Mouse (Mus musculus) intestine, embryonic 15.5 days (tissue): ENCODE measurements around the gene Nek9. TPM values are rescaled to one million over a fixed set of nuclear protein-coding genes. Genes with fewer than 3 reads are reported as not detected.

ENCODE experiments used
- ATAC-seq: fragments of 200-750 bp; cut with Nextera tagmentation; 2 replicates; pipeline ENCODE4 v1.8.0; 2017; ENCODE audit warnings: moderate TSS enrichment, moderate library complexity
- H3K27ac ChIP-seq: fragments of 300-500 bp; sonication (generic); 2 replicates; pipeline ENCODE4 v1.5.1; 2015; ENCODE audit warnings: mild to moderate bottlenecking, inconsistent platforms
- H3K27me3 ChIP-seq: fragments of 300-500 bp; sonication (generic); replicated peaks from 2 replicates; pipeline ENCODE4 v1.6.1; 2015; ENCODE audit warnings: inconsistent platforms
- H3K36me3 ChIP-seq: fragments of 300-500 bp; sonication (generic); 2 replicates; pipeline ENCODE4 v1.6.1; 2015; ENCODE audit warnings: inconsistent platforms
- H3K4me1 ChIP-seq: fragments of 300-500 bp; sonication (generic); replicated peaks from 2 replicates; pipeline ENCODE4 v1.6.1; 2015; ENCODE audit warnings: inconsistent platforms
- H3K4me2 ChIP-seq: fragments of 300-500 bp; sonication (generic); replicated peaks from 2 replicates; pipeline ENCODE4 v1.6.1; 2015; ENCODE audit warnings: mild to moderate bottlenecking, inconsistent platforms
- H3K4me3 ChIP-seq: fragments of 300-500 bp; sonication (generic); replicated peaks from 2 replicates; pipeline ENCODE4 v1.5.1; 2015; ENCODE audit warnings: inconsistent platforms
- H3K9ac ChIP-seq: fragments of 300-500 bp; sonication (generic); 2 replicates; pipeline ENCODE4 v1.6.1; 2015; ENCODE audit warnings: inconsistent platforms
- H3K9me3 ChIP-seq: fragments of 300-500 bp; sonication (generic); 2 replicates; pipeline ENCODE4 v1.6.1; 2016; ENCODE audit warnings: inconsistent platforms
- WGBS: fragments of 180-500 bp; shearing (Covaris S2); methylation state at CpG from one replicate; pipeline ENCODE4 v1.1.7; 2015; 5-methylcytosine and 5-hydroxymethylcytosine counted together
- polyA plus RNA-seq: library from polyadenylated mRNA; unstranded; fragments of >200 nt; fragmentation: Nextera tagmentation; extraction: Ambion mirVana; gene quantifications from 2 replicates; pipeline ENCODE4 v1.2.1, GENCODE M21; 2015

The Nek9 gene
- polyA plus RNA-seq, 1 experiment from 2014 or later: 16.2 TPM

DNA sequence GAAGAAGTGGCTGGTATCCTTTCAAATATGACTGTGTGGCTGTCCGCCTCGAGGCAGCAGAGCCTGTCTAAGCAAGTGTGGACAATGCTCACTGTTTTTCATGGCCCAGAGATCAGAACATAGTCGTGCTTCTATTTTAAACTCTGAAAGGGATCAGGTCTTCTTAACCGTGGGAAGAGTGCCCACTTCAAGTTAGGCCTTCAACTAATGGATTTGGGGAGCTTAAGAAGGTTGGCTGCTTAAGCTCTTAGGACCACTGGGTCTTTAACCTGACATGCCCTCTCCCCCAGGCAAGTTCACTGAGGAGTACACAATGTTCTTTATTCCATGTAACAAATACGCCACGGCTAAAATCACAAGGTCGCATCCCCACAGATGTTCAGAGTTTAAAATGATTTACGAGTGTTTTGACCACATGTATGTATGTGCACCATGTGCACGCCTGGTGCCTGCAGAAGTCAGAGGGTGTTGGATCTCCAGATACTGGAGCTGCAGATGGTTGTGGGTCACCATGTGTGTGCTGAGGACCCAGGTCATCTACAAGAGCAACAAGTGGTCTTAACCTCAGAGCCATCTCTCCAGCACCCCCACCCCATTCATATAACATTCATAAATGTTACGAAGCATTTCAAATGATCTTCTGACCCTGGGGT, 41.7 kb downstream of the Nek9 start:
- H3K9ac ChIP-seq: no peak overlapping the region
- H3K27me3 ChIP-seq: no peaks in the 10 kb centered on the region
- H3K9me3 ChIP-seq: no peaks in the 10 kb centered on the region
- no peak overlapping the region for H3K4me2 ChIP-seq
- H3K4me3 ChIP-seq: no peak overlapping the region
- no peak for ATAC-seq
- H3K4me1 ChIP-seq: peaks cover 12% of the 10 kb centered on the region
- 70% methylated on average over 10 of the region's 10 CpGs for WGBS
- H3K27ac ChIP-seq: no peak overlapping the region
- H3K36me3 ChIP-seq: peaks cover 11% of the 10 kb centered on the region

DNA sequence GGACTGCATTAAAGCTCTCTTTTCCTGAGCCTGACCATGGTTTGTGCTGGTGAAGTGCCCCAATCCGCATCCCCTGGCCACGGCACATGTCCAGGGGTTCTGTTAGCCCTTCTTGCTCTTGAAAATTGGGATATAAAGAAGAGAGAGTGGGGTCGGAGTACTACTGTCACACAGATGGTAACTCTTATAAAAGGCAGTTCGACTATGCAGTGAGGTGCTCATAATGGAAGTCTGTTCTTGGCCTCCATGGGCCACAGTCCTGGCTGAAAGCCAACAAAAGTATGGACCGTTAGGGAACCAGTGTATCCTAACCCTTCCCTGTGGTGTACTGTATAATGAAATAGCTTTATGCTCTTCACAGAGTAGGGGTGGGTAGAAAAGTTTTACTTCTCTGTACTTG, 42.2 kb downstream of the Nek9 start:
- Histone ChIP-seq H3K27me3 (no peaks in the 10 kb centered on the region), H3K4me2 (no peak overlapping the region), H3K9ac (no peak overlapping the region), H3K36me3 (peaks cover 9% of the 10 kb centered on the region), H3K27ac (no peak overlapping the region), H3K9me3 (no peaks in the 10 kb centered on the region), H3K4me1 (peaks cover 12% of the 10 kb centered on the region), H3K4me3 (no peak overlapping the region)
- 76% methylated on average over 5 of the region's 5 CpGs for WGBS
- no peak for ATAC-seq

DNA sequence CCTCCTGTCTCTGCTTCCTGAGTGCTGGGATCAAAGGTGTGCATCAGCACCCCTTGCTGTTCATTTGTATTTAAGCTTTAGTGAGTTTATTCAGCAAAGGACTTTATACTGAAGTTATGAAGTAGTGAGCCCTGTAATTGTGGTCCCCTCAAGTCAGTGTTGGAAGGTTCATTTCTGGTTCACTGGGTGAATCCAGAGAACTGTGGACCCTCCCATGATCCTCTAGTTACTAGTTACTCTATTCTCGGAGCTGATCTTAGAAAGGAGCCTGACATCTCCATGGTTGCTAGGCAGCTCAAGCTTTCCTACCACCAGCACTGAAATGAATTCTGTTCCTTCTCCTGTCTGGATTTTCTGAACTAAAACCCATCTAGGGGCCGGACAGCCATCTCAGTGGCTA, 43.7 kb downstream of the Nek9 start:
- no peak overlapping the region for H3K4me2 ChIP-seq
- 94% methylated on average over 2 of the region's 2 CpGs for WGBS
- no peak overlapping the region for H3K4me3 ChIP-seq
- H3K27ac ChIP-seq: no peak overlapping the region
- H3K4me1 ChIP-seq: peaks cover 12% of the 10 kb centered on the region
- no peaks in the 10 kb centered on the region for H3K9me3 ChIP-seq
- no peak overlapping the region for H3K9ac ChIP-seq
- no peaks in the 10 kb centered on the region for H3K27me3 ChIP-seq
- no peaks in the 10 kb centered on the region for H3K36me3 ChIP-seq
- no peak for ATAC-seq

DNA sequence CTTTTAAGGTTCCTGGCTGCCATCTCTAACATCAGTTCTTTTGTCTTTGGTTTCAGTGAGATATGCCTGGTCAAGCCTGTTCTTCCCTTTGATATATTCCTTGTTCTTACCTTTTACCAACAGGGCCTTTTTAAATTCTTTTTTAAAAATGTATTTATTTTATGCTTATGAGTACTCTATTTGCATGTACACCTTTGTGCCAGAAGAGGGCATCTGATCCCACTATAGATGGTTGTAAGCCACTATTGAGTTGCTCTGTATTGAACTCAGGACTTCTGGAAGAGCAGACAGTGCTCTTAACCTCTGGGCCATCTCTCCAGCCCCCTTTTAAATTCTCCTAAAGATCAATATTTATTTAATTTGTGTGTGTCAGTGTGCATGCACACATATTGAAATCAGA, 46.3 kb downstream of the Nek9 start:
- Histone ChIP-seq H3K4me2 (no peak overlapping the region), H3K27me3 (no peaks in the 10 kb centered on the region), H3K9ac (no peak overlapping the region), H3K4me1 (peaks cover 19% of the 10 kb centered on the region), H3K4me3 (no peak overlapping the region), H3K9me3 (no peaks in the 10 kb centered on the region), H3K27ac (no peak overlapping the region), H3K36me3 (no peaks in the 10 kb centered on the region)
- no peak for ATAC-seq

DNA sequence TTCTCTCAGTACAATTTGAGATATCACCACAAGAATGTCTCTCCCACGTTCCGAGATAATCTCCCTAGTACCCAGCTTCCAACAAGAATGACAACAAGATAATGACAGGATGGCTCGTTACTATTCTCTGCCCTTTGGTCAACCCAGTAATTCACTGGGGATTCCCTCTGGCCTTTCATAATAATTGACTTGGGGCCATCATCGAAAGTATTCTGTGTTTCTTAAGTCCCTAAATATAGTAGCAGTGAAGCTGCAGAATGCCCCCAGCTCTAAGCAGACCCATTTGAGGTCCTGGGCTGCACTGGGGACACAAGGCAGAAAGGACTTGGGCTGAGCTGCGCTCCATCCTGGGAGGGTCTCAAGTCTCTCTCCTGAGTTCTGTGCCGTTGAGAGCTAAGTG, 46.9 kb downstream of the Nek9 start:
- no peaks in the 10 kb centered on the region for H3K27me3 ChIP-seq
- no peak overlapping the region for H3K27ac ChIP-seq
- H3K36me3 ChIP-seq: no peaks in the 10 kb centered on the region
- H3K9ac ChIP-seq: no peak overlapping the region
- 77% methylated on average over 6 of the region's 6 CpGs for WGBS
- no peaks in the 10 kb centered on the region for H3K9me3 ChIP-seq
- no peak overlapping the region for H3K4me3 ChIP-seq
- ATAC-seq: no peak
- no peak overlapping the region for H3K4me2 ChIP-seq
- H3K4me1 ChIP-seq: peaks cover 14% of the 10 kb centered on the region

DNA sequence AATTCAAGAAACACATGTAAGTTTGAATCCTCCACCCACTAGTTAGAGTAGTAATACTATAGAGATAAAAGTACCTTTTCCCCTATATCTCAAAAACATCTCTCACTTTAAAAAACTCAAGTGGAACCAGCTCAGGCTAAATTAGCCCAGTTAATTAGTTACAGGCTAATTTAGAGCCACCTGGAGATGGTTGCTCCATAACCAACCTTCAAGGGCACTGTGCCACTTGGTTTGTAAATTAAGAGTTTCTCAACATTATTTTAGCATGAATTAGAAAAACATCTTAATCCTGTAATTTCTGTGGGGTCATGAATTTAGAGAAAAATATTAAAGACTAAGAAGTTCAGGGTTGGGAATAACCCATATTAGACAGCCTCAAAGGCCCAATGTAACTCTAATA, 47.6 kb downstream of the Nek9 start:
- no peak overlapping the region for H3K4me3 ChIP-seq
- no peak overlapping the region for H3K9ac ChIP-seq
- H3K4me1 ChIP-seq: peaks cover 14% of the 10 kb centered on the region; the same call in 1 of the 2 replicates
- H3K4me2 ChIP-seq: no peak overlapping the region
- no peak for ATAC-seq
- H3K27me3 ChIP-seq: no peaks in the 10 kb centered on the region
- H3K9me3 ChIP-seq: no peaks in the 10 kb centered on the region
- H3K36me3 ChIP-seq: no peaks in the 10 kb centered on the region
- no peak overlapping the region for H3K27ac ChIP-seq

DNA sequence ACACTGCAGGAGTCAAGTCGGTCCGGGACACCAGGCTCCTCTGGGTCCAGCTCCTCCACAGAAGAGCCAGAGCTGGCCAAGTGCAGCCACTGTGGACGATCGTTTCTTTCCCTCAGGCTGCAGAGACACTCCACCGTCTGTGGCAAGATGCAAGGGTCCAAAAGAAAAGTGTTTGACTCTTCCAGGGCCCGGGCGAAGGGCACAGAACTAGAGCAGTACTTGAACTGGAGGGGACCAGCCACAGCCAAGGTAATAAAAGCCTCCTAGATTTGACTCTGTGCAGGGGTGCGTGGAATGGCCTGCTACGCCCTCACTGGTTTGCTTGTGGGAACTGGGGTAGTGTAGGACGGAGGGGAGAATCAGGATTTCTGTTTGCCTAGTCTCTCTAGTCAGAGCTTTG, 48.5 kb downstream of the Nek9 start:
- no peak overlapping the region for H3K27ac ChIP-seq
- WGBS: 72% methylated on average over 10 of the region's 10 CpGs
- H3K4me3 ChIP-seq: no peak overlapping the region
- H3K36me3 ChIP-seq: no peaks in the 10 kb centered on the region
- no peak for ATAC-seq
- no peaks in the 10 kb centered on the region for H3K9me3 ChIP-seq
- H3K4me2 ChIP-seq: peak overlapping the region; percentile 9; the same call in 1 of the 2 replicates
- H3K27me3 ChIP-seq: no peaks in the 10 kb centered on the region
- no peak overlapping the region for H3K9ac ChIP-seq
- H3K4me1 ChIP-seq: peaks cover 14% of the 10 kb centered on the region; the same call in 1 of the 2 replicates

DNA sequence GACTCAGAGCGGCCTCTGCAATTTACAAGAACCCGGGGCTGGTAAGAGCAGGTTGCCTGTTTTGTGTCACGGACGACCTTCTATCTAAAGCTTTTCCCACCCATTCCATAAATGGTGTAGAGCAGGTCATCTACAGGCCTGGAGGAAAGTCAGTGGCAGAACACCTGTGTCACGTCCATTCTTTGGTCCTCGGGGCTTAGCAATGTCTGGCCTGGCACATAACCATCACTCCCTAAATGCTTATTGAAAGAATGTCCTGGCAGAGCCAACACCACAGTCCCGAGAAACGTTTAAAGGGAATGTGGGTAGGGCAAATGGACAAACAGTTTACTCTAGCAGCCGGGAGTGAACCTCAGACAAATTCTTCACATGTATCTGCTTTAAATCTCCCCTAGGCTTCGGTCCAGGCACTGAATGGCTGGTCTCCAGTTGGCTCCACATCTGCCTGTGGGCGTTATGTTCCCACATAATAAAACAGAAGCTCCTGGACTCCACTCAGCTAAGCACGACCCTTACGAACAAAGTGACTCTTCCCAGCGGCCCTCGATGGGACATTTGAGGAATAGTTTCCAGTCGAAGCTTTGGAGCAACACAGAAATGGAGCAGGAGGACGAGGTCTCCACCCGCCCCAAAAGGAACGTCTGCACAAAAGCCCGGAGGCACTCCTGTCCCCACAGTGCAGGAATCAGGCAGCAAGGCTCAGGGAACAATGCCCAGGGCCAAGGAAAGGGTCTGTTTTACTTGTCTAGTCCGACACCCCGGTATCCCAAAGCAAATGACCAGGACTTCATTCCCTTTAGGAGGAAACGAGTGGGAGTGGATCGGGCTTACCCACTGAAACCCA, 49.8 kb downstream of the Nek9 start:
- H3K9me3 ChIP-seq: no peaks in the 10 kb centered on the region
- peaks cover 14% of the 10 kb centered on the region; the same call in 1 of the 2 replicates for H3K4me1 ChIP-seq
- H3K4me3 ChIP-seq: peak overlapping the region; percentile 45
- no peaks in the 10 kb centered on the region for H3K36me3 ChIP-seq
- H3K9ac ChIP-seq: peak overlapping the region; percentile 56; the same call in 1 of the 2 replicates
- H3K27me3 ChIP-seq: no peaks in the 10 kb centered on the region
- peak overlapping the region; percentile 87 for H3K4me2 ChIP-seq
- peak overlapping the region; percentile 86 for H3K27ac ChIP-seq
- 40% methylated on average over 24 of the region's 24 CpGs for WGBS
- ATAC-seq: peak; percentile 55

DNA sequence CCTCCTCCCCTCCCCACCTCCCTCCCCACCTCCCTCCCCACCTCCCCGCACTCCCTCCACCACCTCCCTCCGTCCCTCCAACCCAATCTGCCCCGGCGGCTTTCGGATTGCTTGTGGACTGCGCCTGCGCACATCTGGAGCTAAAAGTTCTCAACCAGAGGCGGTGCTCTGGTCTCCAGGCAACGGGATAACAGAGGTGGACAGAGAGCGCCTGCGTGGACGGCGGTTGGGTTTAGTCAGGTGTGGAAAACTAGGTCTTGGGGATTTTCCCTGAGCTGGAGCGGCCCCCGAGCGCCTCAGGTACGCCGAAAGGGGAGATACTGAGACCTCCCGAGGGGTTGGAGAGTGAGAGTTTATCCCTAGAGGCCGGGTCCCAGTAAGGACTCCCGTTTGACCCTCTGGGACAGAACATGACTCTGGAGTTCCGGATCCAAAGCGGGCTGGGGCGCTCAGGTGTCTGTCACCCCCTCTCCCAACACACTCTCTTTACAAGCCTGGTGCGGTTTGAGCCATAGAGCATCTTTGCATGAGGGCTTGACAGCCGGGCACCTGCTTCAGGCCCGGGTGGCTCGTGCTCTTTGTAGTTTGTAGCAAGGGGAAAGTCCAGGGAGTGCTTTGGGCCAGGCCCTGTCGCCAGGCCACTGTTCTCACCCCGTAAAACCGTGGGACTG, 50.5 kb downstream of the Nek9 start, which contains the start of gene Zc2hc1c:
Gene Zc2hc1c (plus strand): TSS at position 106 of the 671 bp plus-strand sequence.
- peak; percentile 91 for ATAC-seq
- H3K9me3 ChIP-seq: no peaks in the 10 kb centered on the region
- 3% methylated on average over 31 of the region's 31 CpGs for WGBS

DNA sequence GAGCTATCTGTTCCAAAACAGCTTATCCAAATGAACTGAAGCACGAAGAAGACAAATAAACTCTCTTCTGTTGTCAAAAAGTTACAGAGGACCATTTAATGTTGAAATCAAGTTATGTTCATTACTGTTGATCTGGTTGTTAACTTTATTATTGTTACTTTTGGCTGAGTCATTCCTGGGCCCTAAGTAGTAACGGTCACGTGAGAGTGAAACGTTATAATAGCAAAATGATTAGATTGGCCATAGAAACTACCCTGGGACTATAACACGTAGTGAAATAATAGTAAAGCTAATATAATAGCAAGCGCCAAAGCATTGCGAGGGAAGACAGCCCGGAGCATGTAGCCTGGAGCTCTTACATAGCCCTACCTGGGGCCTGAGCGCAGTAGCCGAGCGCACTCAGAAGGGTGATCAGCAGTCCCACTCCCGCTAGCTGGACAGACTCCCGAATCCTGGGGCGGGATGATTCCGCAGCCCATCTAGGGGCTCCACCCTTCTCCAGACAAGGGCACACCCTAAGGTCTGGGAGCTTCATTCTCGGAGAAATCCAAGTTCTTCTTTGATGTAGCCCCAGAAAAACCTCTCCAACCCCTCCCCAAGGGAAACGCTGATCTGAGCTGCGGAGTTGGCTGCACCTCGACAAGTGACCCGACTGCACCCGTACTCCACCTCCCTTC, 51.2 kb downstream of the Nek9 start, which contains the start of gene Acyp1:
Gene Acyp1 (minus strand): TSS at position 630 of the 677 bp plus-strand sequence.
- Histone ChIP-seq H3K27ac (peak within 1 kb of the TSS; percentile 86), H3K4me2 (peak within 1 kb of the TSS; percentile 87), H3K4me3 (peak within 1 kb of the TSS; percentile 45), H3K36me3 (no peaks in the 10 kb centered on the region), H3K4me1 (peaks cover 14% of the 10 kb centered on the region; the same call in 1 of the 2 replicates), H3K9ac (peak within 1 kb of the TSS; percentile 56), H3K9me3 (no peaks in the 10 kb centered on the region), H3K27me3 (no peaks in the 10 kb centered on the region)
- ATAC-seq: peak; percentile 70
- 11% methylated on average over 21 of the region's 21 CpGs for WGBS

More for the DNA sequence above, 50.5 kb downstream of the Nek9 start, which contains the start of gene Zc2hc1c:
- Histone ChIP-seq H3K4me1 (peaks cover 14% of the 10 kb centered on the region; the same call in 1 of the 2 replicates), H3K4me2 (peak within 1 kb of the TSS; percentile 87), H3K27me3 (no peaks in the 10 kb centered on the region), H3K36me3 (no peaks in the 10 kb centered on the region), H3K27ac (peak within 1 kb of the TSS; percentile 86), H3K4me3 (peak within 1 kb of the TSS; percentile 45), H3K9ac (peak within 1 kb of the TSS; percentile 56)

DNA sequence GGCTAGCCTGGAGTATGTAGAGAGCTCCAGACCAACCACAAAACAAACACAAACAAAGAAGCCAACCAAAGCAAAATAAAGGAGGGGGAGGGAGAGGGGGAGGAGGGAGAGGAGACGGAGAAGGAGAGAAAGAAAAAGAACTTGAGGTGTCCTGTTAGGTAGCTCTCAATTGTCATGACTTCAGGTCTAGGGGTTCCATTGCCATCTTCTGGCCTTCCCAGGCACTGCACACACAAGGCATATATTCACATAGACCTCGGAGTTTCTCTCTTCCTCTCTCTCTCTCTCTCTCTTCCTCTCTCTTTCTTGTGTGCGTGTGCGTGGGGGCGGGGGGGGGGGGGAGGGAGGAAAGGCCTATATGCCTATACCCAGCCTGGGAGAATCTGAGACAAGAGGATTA, 52.2 kb downstream of the Nek9 start:
- peaks cover 14% of the 10 kb centered on the region; the same call in 1 of the 2 replicates for H3K4me1 ChIP-seq
- H3K27me3 ChIP-seq: no peaks in the 10 kb centered on the region
- H3K9me3 ChIP-seq: no peaks in the 10 kb centered on the region
- no peak overlapping the region for H3K4me2 ChIP-seq
- no peaks in the 10 kb centered on the region for H3K36me3 ChIP-seq
- no peak for ATAC-seq
- WGBS: 39% methylated on average over 4 of the region's 5 CpGs
- no peak overlapping the region for H3K27ac ChIP-seq
- no peak overlapping the region for H3K9ac ChIP-seq
- H3K4me3 ChIP-seq: no peak overlapping the region

DNA sequence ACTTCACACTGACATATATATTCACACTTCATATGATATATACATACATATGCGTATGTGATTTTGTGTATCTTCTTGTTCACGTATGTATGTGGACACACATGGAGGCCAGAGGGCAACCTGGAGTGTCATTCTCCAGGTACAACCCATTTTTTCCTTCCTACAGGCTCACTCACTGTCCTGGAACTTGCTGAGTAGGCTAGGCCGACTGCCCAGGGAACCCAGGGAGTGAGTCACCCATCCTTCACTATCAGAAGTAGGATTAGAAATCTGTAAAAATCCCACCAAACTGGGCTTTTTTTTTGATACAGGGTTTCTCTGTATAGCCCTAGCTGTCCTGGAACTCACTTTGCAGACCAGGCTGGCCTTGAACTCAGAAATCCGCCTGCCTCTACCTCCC, 54.2 kb downstream of the Nek9 start:
- Histone ChIP-seq H3K36me3 (no peaks in the 10 kb centered on the region), H3K4me1 (peaks cover 14% of the 10 kb centered on the region; the same call in 1 of the 2 replicates), H3K4me2 (no peak overlapping the region), H3K27ac (no peak overlapping the region), H3K4me3 (no peak overlapping the region), H3K9me3 (no peaks in the 10 kb centered on the region), H3K9ac (no peak overlapping the region), H3K27me3 (no peaks in the 10 kb centered on the region)
- no peak for ATAC-seq
- WGBS: 86% methylated on average over 4 of the region's 4 CpGs
